In the genomic region with DNA sequence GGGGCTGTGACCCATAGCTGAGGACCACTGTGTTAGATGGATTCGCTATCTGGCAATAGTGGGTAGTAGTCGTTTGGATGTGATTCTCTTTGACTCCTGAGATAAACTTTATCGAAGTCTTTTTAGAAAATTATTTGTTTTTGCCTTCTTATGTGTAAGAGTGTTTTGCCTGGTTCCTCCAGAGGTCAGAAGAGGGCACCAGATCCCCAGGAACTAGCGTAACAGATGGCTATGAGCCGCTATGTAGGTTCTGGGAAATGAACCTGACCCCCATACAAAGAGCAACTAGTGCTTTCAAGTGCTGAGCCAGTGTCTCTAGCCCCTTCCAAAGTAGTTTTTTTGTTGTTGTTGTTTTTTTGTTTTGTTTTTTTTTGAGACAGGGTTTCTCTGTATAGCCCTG, we compare ENCODE assay signal across 8 mouse cellular contexts. TPM values are rescaled to one million over a fixed set of nuclear protein-coding genes. Genes with fewer than 3 reads are reported as not detected.
DNase-seq lines count a peak whose midpoint lies in the region; ATAC-seq and TF ChIP-seq lines count a peak whose summit lies in the region.

No protein-coding gene starts in this region.

- WGBS in heart, adult 2 months: 51% methylated on average over 5 of the region's 5 CpGs
- 53% methylated on average over 5 of the region's 5 CpGs for WGBS in heart, embryonic 11.5 days (ENCODE audit: insufficient replicate concordance)

- DNase-seq in heart, adult 2 months: no peak
- peak; percentile 14 for DNase-seq in lung, postnatal 10 days
- DNase-seq in lung, postnatal 14 days: no peak
- DNase-seq in adipocyte (ENCODE audit: low spot score): peak; percentile 30
- DNase-seq in thymus, postnatal 10 days (ENCODE audit: low spot score in 2 of 2): peak; percentile 25 to 46
- no peak for DNase-seq in adrenal gland, adult 2 months
- no peak for DNase-seq in frontal cortex, postnatal 25 days (ENCODE audit: low spot score in 2 of 2)

- no peak overlapping the region for H3K4me3 ChIP-seq in heart, adult 2 months
- H3K4me3 ChIP-seq in heart, embryonic 11.5 days (ENCODE audit: low read depth, low read length): no peak overlapping the region

- TF ChIP-seq EP300 in heart, adult 2 months (IDR thresholded peaks at IDR 0.05; ENCODE audit: insufficient read depth, low read depth, low read length): no peak

- H3K9me3 ChIP-seq in heart, embryonic 11.5 days (replicated peaks; ENCODE audit: control insufficient read depth, low read length): no peaks in the 10 kb centered on the region

- H3K4me2 ChIP-seq in heart, embryonic 11.5 days: no peak overlapping the region

- no peaks in the 10 kb centered on the region; the same call in 1 of the 2 replicates for H3K36me3 ChIP-seq in heart, adult 2 months (ENCODE audit: control insufficient read depth, insufficient read depth, low read length)
- H3K36me3 ChIP-seq in heart, embryonic 11.5 days (ENCODE audit: control insufficient read depth, insufficient read depth, low read length): no peaks in the 10 kb centered on the region

- ATAC-seq in heart, embryonic 11.5 days (replicated peaks; ENCODE audit: insufficient number of reproducible peaks, low FRiP score, low TSS enrichment): no peak

- no peak overlapping the region for H3K27ac ChIP-seq in heart, adult 2 months
- no peak overlapping the region for H3K27ac ChIP-seq in heart, embryonic 11.5 days (ENCODE audit: low read depth, low read length)

- no peaks in the 10 kb centered on the region for H3K27me3 ChIP-seq in heart, adult 2 months (ENCODE audit: control insufficient read depth, insufficient read depth, low read length)
- H3K27me3 ChIP-seq in heart, embryonic 11.5 days (ENCODE audit: control insufficient read depth, insufficient read depth, low read length): no peaks in the 10 kb centered on the region

- TF ChIP-seq CTCF in heart, adult 2 months (IDR thresholded peaks at IDR 0.05): peak; percentile 44

- no peak overlapping the region for H3K9ac ChIP-seq in heart, adult 2 months (ENCODE audit: low read depth, low read length)
- no peak overlapping the region for H3K9ac ChIP-seq in heart, embryonic 11.5 days (ENCODE audit: low read depth, low read length)

- peaks cover 3% of the 10 kb centered on the region for H3K4me1 ChIP-seq in heart, adult 2 months (ENCODE audit: control insufficient read depth, insufficient read depth, low read length)
- H3K4me1 ChIP-seq in heart, embryonic 11.5 days (ENCODE audit: control insufficient read depth, insufficient read depth, low read length): no peaks in the 10 kb centered on the region; the same call in 1 of the 2 replicates

- intact Hi-C loops in heart, adult 2 months (cut with DNase I): no loop called here

- no peaks in the 10 kb centered on the region for H3K79me2 ChIP-seq in heart, adult 2 months (replicated peaks; ENCODE audit: control insufficient read depth, insufficient read depth, low read length)

- TF ChIP-seq POLR2A in heart, adult 2 months (IDR thresholded peaks at IDR 0.05; ENCODE audit: insufficient read depth, low read depth, low read length): no peak

RNA-seq across cellular contexts. Expression of a gene that starts 58.1 kb away (rescaled TPM):
- total RNA-seq in heart, adult 2 months (2021): 100 to 1,000 TPM; 196 to 227 TPM
- 53.6 and 62.3 TPM in 2 replicates for polyA plus RNA-seq in heart, adult 2 months (2012; rRNA removed)
- 447 and 449 TPM in 2 replicates for polyA plus RNA-seq in heart, embryonic 11.5 days (2014; fragmentation: Nextera tagmentation; extraction: Ambion mirVana)
- total RNA-seq in adrenal gland, adult 2 months (2021): 100 to 1,000 TPM; 283 to 345 TPM
- polyA plus RNA-seq in adrenal gland, adult 2 months (2012; rRNA removed): 22.1 and 46.7 TPM in 2 replicates

Comparison
In these comparisons a context has a peak if more than half of its experiments do, and no peak if none do; other contexts are left out.
1. DNase-seq: peak in lung, postnatal 10 days (single experiment), adipocyte (single experiment) and thymus, postnatal 10 days (2 of 2); none in heart, adult 2 months (0 of 2), lung, postnatal 14 days (single experiment), adrenal gland, adult 2 months (single experiment) and frontal cortex, postnatal 25 days (0 of 2).